Mouse (Mus musculus): ENCODE data around the gene Ddx11. TPM values are rescaled to one million over a fixed set of nuclear protein-coding genes. Genes with fewer than 3 reads are reported as not detected.

The Ddx11 gene
- polyA plus RNA-seq, 1 experiment from 2014 or later = 18.0 TPM

Other genes with a start within 250 kb of the Ddx11 start
- gene Ralbp1, start 237.7 kb upstream of the Ddx11 start, polyA plus RNA-seq (2015; fragmentation: Nextera tagmentation; extraction: Ambion mirVana) = 64.3 and 74.9 TPM in 2 replicates
- gene Twsg1, start 172.3 kb upstream of the Ddx11 start, polyA plus RNA-seq (2015; fragmentation: Nextera tagmentation; extraction: Ambion mirVana) = 74.6 and 82.4 TPM in 2 replicates
- 21.4 and 24.0 TPM in 2 replicates for gene Ankrd12, start 46.4 kb upstream of the Ddx11 start, polyA plus RNA-seq (2015; fragmentation: Nextera tagmentation; extraction: Ambion mirVana)
- gene Ndufv2, start 22.0 kb upstream of the Ddx11 start, polyA plus RNA-seq (2015; fragmentation: Nextera tagmentation; extraction: Ambion mirVana) = 428 and 430 TPM in 2 replicates
- 35.2 and 36.1 TPM in 2 replicates for gene Washc1, start 12.0 kb upstream of the Ddx11 start, polyA plus RNA-seq (2015; fragmentation: Nextera tagmentation; extraction: Ambion mirVana)

All from intestine, embryonic 15.5 days (tissue).